In the genomic region with DNA sequence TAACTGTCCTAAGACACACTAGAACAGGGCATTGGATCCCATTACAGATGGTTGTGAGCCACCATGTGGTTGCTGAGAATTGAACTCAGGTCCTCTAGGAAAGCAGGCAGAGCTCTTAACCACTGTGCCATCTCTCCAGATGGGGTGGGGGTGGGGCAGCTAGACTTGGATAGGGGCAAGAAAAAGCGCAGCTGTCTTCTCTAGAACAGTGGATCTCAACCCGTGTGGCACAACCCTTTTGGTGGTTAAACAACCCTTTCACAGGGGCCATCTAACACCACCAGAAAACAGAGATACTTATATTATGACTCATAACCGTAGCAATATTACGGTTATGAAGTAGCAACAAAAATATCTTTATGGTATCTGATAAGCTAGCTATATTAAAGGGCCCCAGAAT, we compare ENCODE assay signal across 28 mouse cellular contexts. TPM values are rescaled to one million over a fixed set of nuclear protein-coding genes. Genes with fewer than 3 reads are reported as not detected.
"Had no signal": no experiment of that assay in that cellular context is flagged by ENCODE, and none has a peak within 500 bp of the region (broad histone marks: within the 10 kb centered on the region; RNA-seq: fewer than 3 reads in every experiment).

No protein-coding gene starts in this region.

- H3K9ac ChIP-seq: lung, embryonic 14.5 days; midbrain, embryonic 13.5 days; midbrain, embryonic 15.5 days; neural tube, embryonic 13.5 days; neural tube, embryonic 15.5 days had no signal

- H3K4me1 ChIP-seq: midbrain, embryonic 13.5 days; midbrain, embryonic 15.5 days; neural tube, embryonic 13.5 days; neural tube, embryonic 15.5 days had no signal

- H3K36me3 ChIP-seq: midbrain, embryonic 13.5 days; midbrain, embryonic 15.5 days; neural tube, embryonic 13.5 days; neural tube, embryonic 15.5 days had no signal

- H3K27ac ChIP-seq: macrophage; midbrain, embryonic 13.5 days; midbrain, embryonic 15.5 days; neural tube, embryonic 13.5 days; neural tube, embryonic 15.5 days had no signal

- ATAC-seq: midbrain, embryonic 13.5 days; midbrain, embryonic 15.5 days had no signal

- H3K9me3 ChIP-seq: midbrain, embryonic 13.5 days; midbrain, embryonic 15.5 days had no signal

- H3K4me2 ChIP-seq: lung, embryonic 14.5 days; midbrain, embryonic 11.5 days; midbrain, embryonic 13.5 days; midbrain, embryonic 15.5 days; neural tube, embryonic 13.5 days; neural tube, embryonic 15.5 days had no signal

- DNase-seq: lung, adult 18-20 months; lung, embryonic 14.5 days; lung, postnatal 10 days; lung, postnatal 36 days; retina, postnatal 1 day; right cerebral cortex, adult 18-20 months; right cerebral cortex, postnatal 25 days; right cerebral cortex, postnatal 4 days; thymus, adult 18-20 months; thymus, postnatal 14 days; thymus, postnatal 36 days had no signal

- H3K27me3 ChIP-seq: midbrain, embryonic 13.5 days; midbrain, embryonic 15.5 days; neural tube, embryonic 13.5 days; neural tube, embryonic 15.5 days had no signal

- H3K4me3 ChIP-seq: megakaryocyte, embryonic 14.5 days; midbrain, embryonic 13.5 days; midbrain, embryonic 15.5 days; neural tube, embryonic 13.5 days; neural tube, embryonic 15.5 days had no signal

RNA-seq across cellular contexts. Expression of gene Ccl24, which starts 14.9 kb away (rescaled TPM):
- total RNA-seq: monocyte, adult 5-6 weeks had no signal

RNA-seq across cellular contexts. Expression of gene Ccl26, which starts 24.4 kb away (rescaled TPM):
- total RNA-seq: megakaryocyte progenitor cell, adult 5-6 weeks; midbrain, postnatal 0 days; monocyte, adult 5-6 weeks had no signal
- polyA plus RNA-seq: liver, embryonic 16.5 days; lung, embryonic 14.5 days; lung, embryonic 16.5 days; macrophage; midbrain, embryonic 11.5 days; midbrain, embryonic 13.5 days; midbrain, embryonic 15.5 days; midbrain, postnatal 0 days; neural tube, embryonic 11.5 days; neural tube, embryonic 13.5 days; neural tube, embryonic 15.5 days; spleen, adult 2 months; stomach, embryonic 14.5 days; stomach, embryonic 16.5 days; thymus, postnatal 0 days had no signal
